Mouse (Mus musculus) testis, adult 2 months (tissue): ENCODE measurements around the gene Ppp1r1c.

ENCODE experiments used
- CTCF ChIP-seq: fragments of 200-500 bp; IDR thresholded peaks from 2 replicates; pipeline ENCODE4 v1.5.1; 2012; ENCODE audit warnings: low read depth, mild to moderate bottlenecking, inconsistent platforms, low read length, moderate library complexity; ENCODE audit not compliant: control insufficient read depth, insufficient read depth, insufficient replicate concordance
- POLR2A ChIP-seq: fragments of 200-500 bp; IDR thresholded peaks from 2 replicates; pipeline ENCODE4 v1.6.1; 2012; ENCODE audit warnings: low read depth, mild to moderate bottlenecking, inconsistent platforms, low read length, moderate library complexity; ENCODE audit not compliant: control insufficient read depth

GRCm38 (mm10) chr2:79696478-79697230 lies 10.9 kb upstream of the Ppp1r1c start:
- TF ChIP-seq CTCF (no peak), POLR2A (no peak)
